Mouse (Mus musculus): ENCODE data around the gene Armh1.

- no peak for TF ChIP-seq GATA1 (IDR thresholded peaks at IDR 0.05; ENCODE audit: borderline replicate concordance, low read length)
- no peak for TF ChIP-seq FLI1 (IDR thresholded peaks at IDR 0.05; ENCODE audit: low read length)
Observed at GRCm38 (mm10) chr4:117291696-117292095, 39.8 kb upstream of the Armh1 start.

Data from megakaryocyte, embryonic 14.5 days (primary cell).